Mouse (Mus musculus) spleen, adult 2 months (tissue): ENCODE measurements around the gene Psat1.

Experiments used
- CTCF ChIP-seq: fragments of 200-500 bp; IDR thresholded peaks from 2 replicates; pipeline ENCODE4 v1.5.1; 2011; ENCODE audit warnings: mild to moderate bottlenecking, inconsistent platforms; ENCODE audit not compliant: insufficient read depth, insufficient read length, insufficient replicate concordance; ENCODE audit errors: extremely low read depth
- POLR2A ChIP-seq: fragments of 200-500 bp; IDR thresholded peaks from 2 replicates; pipeline ENCODE4 v1.6.1; 2011; ENCODE audit warnings: low read depth, low read length, inconsistent platforms

- TF ChIP-seq POLR2A: no peak
- no peak for TF ChIP-seq CTCF
Measured at GRCm38 (mm10) chr19:15882705-15883426, 64.3 kb downstream of the Psat1 start.
